Mouse (Mus musculus): ENCODE data around the gene Ttll9. TPM values are rescaled to one million over a fixed set of nuclear protein-coding genes. Genes with fewer than 3 reads are reported as not detected.

The Ttll9 gene
- polyA plus RNA-seq (2015; fragmentation: Nextera tagmentation; extraction: Ambion mirVana): 0.67 and 1.1 TPM in 2 replicates

DNA sequence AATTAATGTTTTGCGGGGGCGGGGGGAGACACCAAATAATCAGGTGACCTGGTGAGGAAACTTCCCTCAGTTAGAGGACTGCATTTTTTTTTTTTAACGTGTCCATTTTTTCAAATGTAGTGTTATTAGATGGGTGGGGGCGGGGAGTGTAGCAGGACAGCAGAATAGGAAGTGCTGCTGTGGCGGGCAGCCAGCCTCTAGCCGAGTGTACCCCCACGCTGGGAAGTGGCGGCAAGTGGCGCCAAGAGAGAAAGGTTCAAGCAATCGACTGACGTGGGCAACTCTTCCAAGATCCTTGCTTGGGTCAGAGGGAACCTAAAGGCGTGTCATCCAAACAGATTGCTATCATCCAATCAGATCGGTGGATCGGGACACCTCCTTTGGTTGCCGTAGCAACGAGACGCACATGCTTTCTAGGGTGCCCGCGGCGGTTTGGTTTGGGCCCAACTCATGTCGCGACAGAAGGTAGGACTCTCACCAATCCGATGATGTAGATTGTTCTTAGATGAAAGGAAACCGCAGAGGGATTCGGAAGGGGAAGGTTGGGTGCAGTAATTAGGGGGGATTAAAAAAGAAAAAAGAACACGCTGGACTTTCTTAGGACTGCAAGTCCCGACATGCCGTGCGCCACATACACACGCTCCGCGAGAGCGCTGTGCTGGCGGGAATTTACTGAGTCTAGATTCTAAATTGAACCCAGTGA lies at the start of gene Ttll9:
Gene Ttll9 (plus strand): TSS at position 395 of the 703 bp plus-strand sequence.
- Histone ChIP-seq H3K36me3 (no peaks in the 10 kb centered on the region), H3K9me3 (no peaks in the 10 kb centered on the region), H3K27ac (no peak within 1 kb of the TSS), H3K4me2 (peak within 1 kb of the TSS; percentile 90), H3K27me3 (peaks cover 10% of the 10 kb centered on the region; the same call in 1 of the 2 replicates), H3K4me1 (peaks cover 4% of the 10 kb centered on the region; the same call in 1 of the 2 replicates), H3K9ac (peak within 1 kb of the TSS; percentile 23; the same call in 1 of the 2 replicates), H3K4me3 (peak within 1 kb of the TSS; percentile 49)
- WGBS: 2% methylated on average over 34 of the region's 34 CpGs
- ATAC-seq (ENCODE audit: borderline replicate concordance, extremely low read depth, low FRiP score, low TSS enrichment): peak; percentile 93

DNA sequence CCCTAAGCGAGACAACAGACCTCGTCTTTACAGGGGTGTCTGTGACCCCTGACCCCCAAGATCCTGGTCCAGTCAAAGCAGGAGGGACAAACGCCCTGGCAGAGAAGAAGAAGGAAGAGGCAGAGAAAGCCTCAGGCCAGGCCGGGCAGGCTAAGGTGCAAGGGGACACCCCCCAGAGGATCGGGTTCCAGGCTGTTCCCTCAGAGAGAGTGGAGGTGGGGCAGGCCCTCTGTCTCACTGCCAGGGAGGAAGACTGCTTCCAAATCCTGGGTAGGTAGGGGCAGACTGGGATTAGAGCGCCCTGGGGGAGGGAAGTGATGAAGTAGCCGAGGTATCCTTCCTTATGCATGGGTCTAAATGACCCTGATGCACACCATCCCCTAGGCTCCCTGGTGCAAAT lies 48.8 kb upstream of the Ttll9 start:
- Histone ChIP-seq H3K9me3 (no peaks in the 10 kb centered on the region), H3K36me3 (no peaks in the 10 kb centered on the region), H3K9ac (no peak overlapping the region), H3K4me3 (no peak overlapping the region), H3K27me3 (peaks cover 51% of the 10 kb centered on the region), H3K4me2 (no peak overlapping the region), H3K4me1 (0 out of 2 replicates have a peak, but pooled peaks cover 5% of the 10 kb centered on the region), H3K27ac (no peak overlapping the region)
- 27% methylated on average over 7 of the region's 7 CpGs for WGBS
- ATAC-seq (ENCODE audit: borderline replicate concordance, extremely low read depth, low FRiP score, low TSS enrichment): no peak

DNA sequence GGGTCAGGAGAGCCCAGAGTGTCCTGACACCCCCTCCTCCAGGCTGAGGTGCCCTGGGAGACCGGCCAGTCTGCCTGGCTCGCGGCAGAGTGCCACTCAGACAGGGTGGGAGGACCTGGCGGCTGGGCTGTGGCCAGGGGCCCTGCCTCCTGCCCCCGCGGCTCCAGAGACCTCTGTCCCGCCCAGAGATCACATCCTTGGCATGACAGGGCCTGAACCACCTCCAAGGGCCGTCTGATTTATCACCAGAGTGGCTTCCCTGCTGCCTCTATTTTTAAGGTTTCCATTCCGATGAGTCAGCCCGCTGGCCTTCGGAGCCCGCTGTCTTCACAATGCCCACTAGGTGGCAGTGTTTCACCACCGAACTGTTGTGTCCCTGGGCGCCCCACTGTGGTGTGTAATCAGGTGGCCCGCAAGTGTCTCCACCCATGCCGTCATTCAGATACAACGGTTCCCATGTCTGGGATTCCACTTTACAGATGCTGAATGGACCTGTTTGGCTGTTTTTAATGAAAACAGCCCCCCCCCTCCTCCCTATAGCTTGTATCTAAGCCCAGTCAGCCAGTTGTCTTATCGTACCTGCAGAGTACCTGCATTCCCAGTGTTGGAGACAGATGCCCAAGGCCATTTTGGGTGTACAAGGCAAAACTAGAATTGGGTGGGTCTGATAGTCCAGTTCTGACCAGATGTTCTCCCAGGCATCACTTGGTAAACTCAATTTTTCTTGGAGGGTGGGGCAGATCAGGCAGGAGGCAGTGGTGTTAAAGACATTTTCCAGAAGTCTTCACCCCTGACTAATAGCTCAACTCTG lies 47.8 kb upstream of the Ttll9 start:
- no peak overlapping the region for H3K9ac ChIP-seq
- no peaks in the 10 kb centered on the region for H3K36me3 ChIP-seq
- H3K27ac ChIP-seq: no peak overlapping the region
- H3K4me1 ChIP-seq: 0 out of 2 replicates have a peak, but pooled peaks cover 5% of the 10 kb centered on the region
- peaks cover 51% of the 10 kb centered on the region for H3K27me3 ChIP-seq
- no peaks in the 10 kb centered on the region for H3K9me3 ChIP-seq
- 3% methylated on average over 18 of the region's 18 CpGs for WGBS
- peak overlapping the region; percentile 38 for H3K4me2 ChIP-seq
- H3K4me3 ChIP-seq: no peak overlapping the region
- ATAC-seq (ENCODE audit: borderline replicate concordance, extremely low read depth, low FRiP score, low TSS enrichment): peak; percentile 53

DNA sequence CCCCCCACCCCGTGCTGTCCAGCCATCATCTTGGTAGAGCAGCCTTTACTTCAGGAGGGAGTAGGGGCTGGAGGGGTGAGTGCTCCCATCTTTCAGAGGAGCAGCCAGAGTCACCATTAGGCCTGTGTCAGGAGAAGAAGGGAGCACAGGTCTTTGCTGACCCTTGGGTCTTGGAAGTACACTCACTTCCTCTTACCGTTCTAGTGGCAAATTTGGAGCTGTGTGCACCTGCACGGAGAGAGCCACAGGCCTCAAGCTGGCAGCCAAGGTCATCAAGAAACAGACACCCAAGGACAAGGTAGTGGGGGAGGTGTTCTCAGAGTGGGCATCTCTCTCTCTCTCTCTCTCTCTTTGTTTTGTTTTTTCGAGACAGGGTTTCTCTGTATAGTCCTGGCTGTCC lies 46.8 kb upstream of the Ttll9 start:
- 61% methylated on average over 4 of the region's 4 CpGs for WGBS
- no peak overlapping the region for H3K27ac ChIP-seq
- H3K4me1 ChIP-seq: 0 out of 2 replicates have a peak, but pooled peaks cover 5% of the 10 kb centered on the region
- H3K36me3 ChIP-seq: no peaks in the 10 kb centered on the region
- ATAC-seq (ENCODE audit: borderline replicate concordance, extremely low read depth, low FRiP score, low TSS enrichment): no peak
- H3K4me2 ChIP-seq: no peak overlapping the region
- no peak overlapping the region for H3K4me3 ChIP-seq
- no peak overlapping the region for H3K9ac ChIP-seq
- peaks cover 49% of the 10 kb centered on the region for H3K27me3 ChIP-seq
- no peaks in the 10 kb centered on the region for H3K9me3 ChIP-seq

DNA sequence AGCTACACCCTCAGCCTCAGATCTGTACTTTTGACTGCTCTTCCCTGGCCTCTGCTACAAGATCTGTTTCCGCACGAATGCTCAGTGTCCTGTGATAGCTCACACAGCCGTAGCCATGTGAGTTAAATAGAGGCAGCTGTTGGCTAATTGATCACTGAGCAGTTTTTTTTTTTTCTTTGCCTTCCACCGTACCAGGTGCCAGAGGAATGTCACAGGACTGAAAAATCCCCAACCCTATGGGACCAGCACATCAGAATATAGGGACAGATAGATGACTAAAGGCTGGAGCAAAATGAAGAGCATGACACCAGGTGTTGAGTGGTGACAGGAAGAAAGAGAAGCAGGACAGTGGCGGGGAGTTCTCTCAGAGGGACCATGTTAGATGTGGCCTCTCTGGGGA lies 46.2 kb upstream of the Ttll9 start:
- Histone ChIP-seq H3K4me3 (no peak overlapping the region), H3K4me1 (0 out of 2 replicates have a peak, but pooled peaks cover 5% of the 10 kb centered on the region), H3K9ac (no peak overlapping the region), H3K36me3 (no peaks in the 10 kb centered on the region), H3K27ac (no peak overlapping the region), H3K9me3 (no peaks in the 10 kb centered on the region), H3K4me2 (no peak overlapping the region), H3K27me3 (peaks cover 42% of the 10 kb centered on the region)
- no peak for ATAC-seq (ENCODE audit: borderline replicate concordance, extremely low read depth, low FRiP score, low TSS enrichment)
- 53% methylated on average over 5 of the region's 5 CpGs for WGBS

DNA sequence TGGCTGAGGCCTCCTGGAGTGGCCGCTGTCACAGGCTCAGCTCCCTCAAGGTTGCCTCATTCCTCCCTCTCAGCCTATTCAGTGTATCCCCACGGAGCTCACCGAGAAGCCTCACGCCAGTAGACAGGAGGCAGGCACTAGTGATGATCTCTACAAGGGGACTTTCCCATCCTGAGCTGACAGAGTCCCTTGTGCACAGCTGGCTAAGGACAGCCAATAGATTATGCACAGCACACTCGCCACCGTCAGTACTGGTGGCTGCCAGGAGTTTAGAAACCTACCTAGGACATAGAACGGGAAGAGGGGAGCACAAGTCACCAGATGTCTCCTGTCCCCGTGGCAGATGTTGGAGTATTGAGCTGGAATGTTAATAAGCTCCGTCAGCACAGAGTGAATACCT lies 44.6 kb upstream of the Ttll9 start:
- Histone ChIP-seq H3K9ac (no peak overlapping the region), H3K4me3 (no peak overlapping the region), H3K9me3 (no peaks in the 10 kb centered on the region), H3K4me1 (0 out of 2 replicates have a peak, but pooled peaks cover 5% of the 10 kb centered on the region), H3K27ac (no peak overlapping the region), H3K27me3 (peaks cover 26% of the 10 kb centered on the region), H3K36me3 (no peaks in the 10 kb centered on the region), H3K4me2 (no peak overlapping the region)
- no peak for ATAC-seq (ENCODE audit: borderline replicate concordance, extremely low read depth, low FRiP score, low TSS enrichment)
- WGBS: 40% methylated on average over 9 of the region's 9 CpGs

DNA sequence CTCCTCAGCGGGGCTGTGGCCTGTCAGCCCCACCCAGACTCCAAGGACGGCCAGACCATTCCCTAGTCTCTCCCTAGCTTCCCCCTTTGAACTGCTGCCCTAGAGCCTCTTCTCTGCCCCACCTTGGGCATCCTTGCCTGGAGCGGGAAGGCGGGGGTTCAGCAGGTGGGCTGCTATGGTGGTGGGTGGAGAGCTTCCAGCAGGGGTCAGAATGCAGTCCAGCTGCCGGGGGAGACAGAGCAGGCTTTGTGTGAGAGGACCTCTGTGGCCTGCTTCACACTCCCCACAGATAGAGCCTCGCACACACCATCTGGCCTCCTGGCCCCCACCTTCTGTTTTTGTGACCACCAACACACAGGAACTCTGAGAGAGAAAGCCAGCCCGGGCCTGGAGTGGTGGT lies 39.9 kb upstream of the Ttll9 start:
- ATAC-seq (ENCODE audit: borderline replicate concordance, extremely low read depth, low FRiP score, low TSS enrichment): no peak
- no peak overlapping the region for H3K4me2 ChIP-seq
- H3K36me3 ChIP-seq: no peaks in the 10 kb centered on the region
- H3K4me1 ChIP-seq: peaks cover 24% of the 10 kb centered on the region
- H3K9ac ChIP-seq: no peak overlapping the region
- 25% methylated on average over 6 of the region's 7 CpGs for WGBS
- no peak overlapping the region for H3K27ac ChIP-seq
- H3K9me3 ChIP-seq: no peaks in the 10 kb centered on the region
- peaks cover under 1% of the 10 kb centered on the region; the same call in 1 of the 2 replicates for H3K27me3 ChIP-seq
- no peak overlapping the region for H3K4me3 ChIP-seq

DNA sequence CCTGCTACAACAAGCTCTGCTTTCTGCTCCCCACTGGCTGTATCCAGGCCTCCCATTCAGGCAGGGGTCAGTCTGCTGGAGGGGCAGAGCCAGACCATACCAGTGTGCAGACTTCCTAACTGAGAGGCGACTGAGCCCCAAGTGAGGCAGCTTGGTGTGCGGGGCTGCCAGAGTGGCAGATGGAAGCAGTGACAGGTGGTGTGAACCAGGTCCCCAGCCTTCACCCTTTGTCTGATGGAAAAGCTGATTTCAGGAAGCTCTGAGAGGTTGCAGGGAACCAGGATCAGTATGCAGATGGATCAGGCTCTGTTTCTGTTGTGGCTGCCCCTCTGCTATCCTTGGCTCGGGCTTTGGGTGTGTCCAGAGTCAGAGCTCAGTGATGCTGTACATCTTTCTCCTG lies 38.7 kb upstream of the Ttll9 start:
- Histone ChIP-seq H3K9me3 (no peaks in the 10 kb centered on the region), H3K36me3 (no peaks in the 10 kb centered on the region), H3K4me3 (no peak overlapping the region), H3K27ac (no peak overlapping the region), H3K4me1 (peaks cover 33% of the 10 kb centered on the region), H3K4me2 (no peak overlapping the region), H3K27me3 (no peaks in the 10 kb centered on the region), H3K9ac (no peak overlapping the region)
- WGBS: 82% methylated on average over 3 of the region's 3 CpGs
- no peak for ATAC-seq (ENCODE audit: borderline replicate concordance, extremely low read depth, low FRiP score, low TSS enrichment)

DNA sequence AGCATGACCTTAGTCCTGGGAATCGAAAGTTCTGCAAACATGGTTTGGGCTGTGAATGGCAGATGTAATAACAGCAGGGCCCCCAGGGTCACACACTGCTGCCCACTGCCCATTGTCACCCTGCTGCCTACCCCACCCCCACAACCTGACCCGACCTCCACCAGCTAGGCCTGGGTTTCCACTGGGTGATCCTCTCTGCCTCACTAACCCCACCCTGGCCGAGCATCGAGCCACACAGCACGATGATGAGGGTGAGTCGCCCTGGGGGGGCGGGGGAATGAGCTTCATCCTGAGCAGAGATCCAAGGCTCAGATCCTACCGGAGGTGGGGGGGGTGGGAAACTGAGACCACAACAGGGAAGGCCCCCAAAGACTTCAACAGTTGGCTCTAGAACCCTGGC lies 38.2 kb upstream of the Ttll9 start:
- peaks cover 33% of the 10 kb centered on the region for H3K4me1 ChIP-seq
- no peaks in the 10 kb centered on the region for H3K9me3 ChIP-seq
- H3K4me3 ChIP-seq: no peak overlapping the region
- 51% methylated on average over 8 of the region's 8 CpGs for WGBS
- no peak overlapping the region for H3K9ac ChIP-seq
- no peak for ATAC-seq (ENCODE audit: borderline replicate concordance, extremely low read depth, low FRiP score, low TSS enrichment)
- H3K27me3 ChIP-seq: no peaks in the 10 kb centered on the region
- no peak overlapping the region for H3K27ac ChIP-seq
- no peaks in the 10 kb centered on the region for H3K36me3 ChIP-seq
- H3K4me2 ChIP-seq: no peak overlapping the region

DNA sequence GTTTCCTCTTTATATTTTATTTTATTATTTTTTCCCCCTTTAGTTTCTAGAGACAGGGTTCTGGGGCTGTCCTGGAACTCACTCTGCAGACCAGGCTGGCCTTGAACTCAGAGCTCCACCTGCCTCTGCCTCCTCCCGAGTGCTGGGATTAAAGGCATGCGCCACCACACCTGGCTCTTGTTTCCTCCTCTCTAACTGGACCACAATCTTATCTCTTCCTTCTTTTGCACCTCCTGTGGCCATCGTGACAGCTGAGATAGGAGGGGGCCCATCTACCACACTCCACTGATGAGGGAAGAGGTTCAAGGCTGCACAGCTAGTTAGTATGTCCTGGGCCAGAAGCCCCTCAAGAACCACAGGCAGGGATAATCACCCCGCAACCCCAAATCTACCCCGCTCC lies 37.7 kb upstream of the Ttll9 start:
- H3K9me3 ChIP-seq: no peaks in the 10 kb centered on the region
- 71% methylated on average over 5 of the region's 5 CpGs for WGBS
- no peaks in the 10 kb centered on the region for H3K36me3 ChIP-seq
- no peak for ATAC-seq (ENCODE audit: borderline replicate concordance, extremely low read depth, low FRiP score, low TSS enrichment)
- peaks cover 33% of the 10 kb centered on the region for H3K4me1 ChIP-seq
- H3K4me3 ChIP-seq: no peak overlapping the region
- H3K27ac ChIP-seq: peak overlapping the region; percentile 76; the same call in 1 of the 2 replicates
- no peak overlapping the region for H3K4me2 ChIP-seq
- no peak overlapping the region for H3K9ac ChIP-seq
- H3K27me3 ChIP-seq: no peaks in the 10 kb centered on the region

DNA sequence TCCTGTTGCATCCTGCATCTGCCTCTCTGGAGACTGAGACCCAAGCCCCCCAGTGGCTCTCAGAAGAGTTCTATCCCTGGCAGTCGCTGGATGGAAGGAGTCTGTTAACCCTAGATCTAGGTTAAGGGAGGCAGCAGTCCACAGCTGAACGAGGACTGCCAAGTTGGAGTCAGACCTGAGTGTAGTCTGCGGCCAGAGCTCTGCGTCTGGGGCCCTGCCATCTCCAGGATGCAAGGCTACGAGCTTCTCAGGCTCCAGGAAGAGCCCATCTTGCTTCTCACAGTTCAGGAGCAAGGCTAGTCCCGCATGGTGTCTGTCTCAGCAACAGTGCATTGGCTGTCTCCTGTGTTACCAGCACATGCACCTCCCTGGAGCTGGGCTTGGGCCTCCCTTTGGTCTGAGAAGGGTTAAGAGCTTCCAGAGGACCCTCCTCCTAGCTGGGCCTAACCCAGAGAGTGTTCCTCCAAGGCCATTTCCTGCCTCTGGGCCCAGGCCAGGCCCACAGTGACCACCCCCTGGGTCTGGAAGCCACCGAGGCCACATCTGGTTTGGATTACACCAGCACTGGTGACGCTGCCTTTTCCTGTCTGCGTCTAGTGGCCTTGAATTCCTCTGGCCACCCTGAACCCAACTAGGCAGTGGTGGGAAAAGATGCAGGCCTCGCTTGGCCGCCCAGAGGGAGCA lies 37.0 kb upstream of the Ttll9 start:
- Histone ChIP-seq H3K4me3 (no peak overlapping the region), H3K9me3 (no peaks in the 10 kb centered on the region), H3K9ac (no peak overlapping the region; the same call in 1 of the 2 replicates), H3K4me1 (peaks cover 33% of the 10 kb centered on the region), H3K4me2 (no peak overlapping the region), H3K27me3 (no peaks in the 10 kb centered on the region), H3K27ac (peak overlapping the region; percentile 76), H3K36me3 (no peaks in the 10 kb centered on the region)
- peak; percentile 85 for ATAC-seq (ENCODE audit: borderline replicate concordance, extremely low read depth, low FRiP score, low TSS enrichment)
- WGBS: 29% methylated on average over 11 of the region's 11 CpGs
